Mouse (Mus musculus) spleen, postnatal 4 days (tissue): ENCODE measurements around the gene Nkx3-2.

Experiments used
- DNase-seq, 2 experiments: peaks; one replicate each; pipeline ENCODE4 v3.0.0; 2022; ENCODE audit warnings: low spot score in 2 of 2

The Nkx3-2 gene

DNA sequence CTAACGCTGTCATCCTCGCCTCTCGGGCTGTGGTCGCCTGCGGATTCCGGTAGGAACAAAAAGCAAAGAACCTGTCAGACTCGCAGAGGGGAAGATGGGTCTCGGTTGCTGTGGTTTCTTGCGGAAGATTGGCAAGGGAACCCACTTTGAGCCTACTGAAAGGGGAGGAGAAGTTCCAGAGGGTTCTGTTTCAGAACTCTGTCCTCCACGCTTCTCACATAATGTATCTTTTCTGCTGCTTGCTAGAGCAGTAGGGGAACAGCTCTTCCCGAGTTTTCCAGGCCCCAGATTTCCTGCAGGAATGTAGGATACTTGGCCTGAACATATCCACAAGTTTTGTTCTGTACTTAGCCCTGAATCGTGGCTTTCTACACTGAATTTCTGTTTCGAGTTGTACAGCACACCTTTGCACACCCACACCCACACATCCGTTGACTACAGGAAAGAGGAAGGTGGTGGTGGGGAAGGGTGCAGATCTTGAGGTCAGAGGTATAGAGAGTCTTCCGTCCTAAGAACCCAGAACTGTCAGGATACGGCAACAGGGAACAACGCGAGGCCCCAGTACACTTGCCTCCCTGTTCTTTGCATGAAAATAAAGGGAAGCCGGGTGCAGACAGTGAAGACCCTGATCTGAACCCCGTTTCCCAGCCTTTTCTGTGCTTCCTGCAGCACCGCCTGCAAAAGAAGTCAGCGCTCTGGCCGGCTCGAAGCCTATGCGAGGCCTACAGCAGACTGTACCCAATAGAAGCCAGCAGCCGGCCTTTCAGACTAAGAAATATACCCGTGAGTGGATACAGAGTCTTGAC, 2.0 kb downstream of the Nkx3-2 start:
- DNase-seq: no peak

DNA sequence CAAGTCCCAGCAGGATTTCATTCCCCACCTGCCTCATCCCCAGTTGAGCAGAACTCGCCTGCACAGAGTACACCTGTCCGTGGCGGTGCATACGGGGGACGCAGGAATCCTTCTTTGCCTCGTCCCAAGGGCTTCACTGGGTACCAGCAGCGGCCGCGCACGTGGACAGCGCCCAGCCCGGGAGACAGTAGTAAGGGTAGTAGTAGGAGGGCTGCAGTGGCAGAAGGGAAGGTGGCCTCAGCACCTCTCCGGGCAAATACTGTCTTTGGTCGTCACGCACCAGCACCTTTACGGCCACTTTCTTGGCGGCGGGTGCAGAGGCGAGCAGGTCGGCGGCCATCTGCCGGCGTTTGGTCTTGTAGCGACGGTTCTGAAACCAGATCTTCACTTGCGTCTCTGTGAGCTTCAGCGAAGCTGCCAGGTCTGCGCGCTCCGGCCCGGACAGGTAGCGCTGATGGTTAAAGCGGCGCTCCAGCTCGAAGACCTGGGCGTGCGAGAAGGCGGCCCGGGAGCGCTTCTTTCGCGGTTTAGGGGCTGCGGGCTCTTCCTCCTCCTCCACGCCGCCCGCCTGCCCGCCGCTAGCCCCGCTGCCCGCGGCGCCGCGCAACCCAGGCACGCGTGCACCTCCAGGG, 2.7 kb downstream of the Nkx3-2 start:
- no peak for DNase-seq

DNA sequence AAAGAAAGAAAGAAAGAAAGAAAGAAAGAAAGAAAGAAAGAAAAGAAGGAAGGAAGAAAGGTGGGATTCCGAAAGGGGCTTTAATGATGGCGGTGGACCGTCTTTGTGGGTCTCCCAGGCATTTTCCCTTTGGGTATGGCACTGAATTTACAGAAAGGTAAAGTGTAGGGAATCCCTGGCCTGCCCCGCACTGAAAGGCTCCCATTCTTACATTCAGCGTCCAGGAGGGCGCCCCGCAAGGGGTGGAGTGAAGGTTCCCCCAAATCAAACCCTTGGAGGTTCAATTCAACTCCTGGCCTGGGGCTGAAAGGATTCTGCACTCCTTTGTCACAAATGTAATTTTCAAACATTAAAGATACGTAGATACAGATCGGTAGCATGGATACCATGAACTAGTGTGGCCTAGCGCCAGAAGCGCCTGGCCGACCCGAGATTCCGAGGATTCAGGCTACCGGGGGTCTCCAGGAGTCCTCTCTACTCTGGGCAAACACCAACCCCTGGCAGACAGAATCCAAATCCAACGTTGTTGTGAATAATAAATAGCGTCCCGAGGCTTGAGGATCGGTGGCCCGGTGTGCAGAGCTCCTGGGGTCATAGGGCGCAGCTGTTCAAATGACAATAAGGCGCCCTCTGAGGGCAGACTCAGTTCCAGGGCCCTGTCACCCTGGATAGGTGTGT, 3.3 kb downstream of the Nkx3-2 start:
- DNase-seq: no peak

DNA sequence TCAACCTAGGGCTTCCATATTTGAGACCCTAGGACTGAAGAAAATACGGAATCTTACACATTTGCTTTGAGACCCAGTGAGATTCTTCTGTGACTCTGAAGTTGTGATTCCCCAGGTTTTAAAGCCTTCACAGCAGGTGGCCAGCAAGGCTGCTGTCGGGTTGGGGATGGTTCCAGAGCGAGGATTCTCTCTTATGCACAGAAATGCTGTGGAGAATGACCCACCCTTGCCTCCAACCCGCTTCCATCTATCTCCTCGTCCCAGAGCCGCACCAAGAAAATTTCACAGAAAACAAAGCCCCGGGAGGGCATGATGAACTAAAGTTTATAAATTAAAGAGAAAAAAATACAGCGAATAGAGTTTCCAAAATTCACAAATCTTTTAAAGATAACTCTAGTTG, 4.2 kb downstream of the Nkx3-2 start:
- no peak for DNase-seq

DNA sequence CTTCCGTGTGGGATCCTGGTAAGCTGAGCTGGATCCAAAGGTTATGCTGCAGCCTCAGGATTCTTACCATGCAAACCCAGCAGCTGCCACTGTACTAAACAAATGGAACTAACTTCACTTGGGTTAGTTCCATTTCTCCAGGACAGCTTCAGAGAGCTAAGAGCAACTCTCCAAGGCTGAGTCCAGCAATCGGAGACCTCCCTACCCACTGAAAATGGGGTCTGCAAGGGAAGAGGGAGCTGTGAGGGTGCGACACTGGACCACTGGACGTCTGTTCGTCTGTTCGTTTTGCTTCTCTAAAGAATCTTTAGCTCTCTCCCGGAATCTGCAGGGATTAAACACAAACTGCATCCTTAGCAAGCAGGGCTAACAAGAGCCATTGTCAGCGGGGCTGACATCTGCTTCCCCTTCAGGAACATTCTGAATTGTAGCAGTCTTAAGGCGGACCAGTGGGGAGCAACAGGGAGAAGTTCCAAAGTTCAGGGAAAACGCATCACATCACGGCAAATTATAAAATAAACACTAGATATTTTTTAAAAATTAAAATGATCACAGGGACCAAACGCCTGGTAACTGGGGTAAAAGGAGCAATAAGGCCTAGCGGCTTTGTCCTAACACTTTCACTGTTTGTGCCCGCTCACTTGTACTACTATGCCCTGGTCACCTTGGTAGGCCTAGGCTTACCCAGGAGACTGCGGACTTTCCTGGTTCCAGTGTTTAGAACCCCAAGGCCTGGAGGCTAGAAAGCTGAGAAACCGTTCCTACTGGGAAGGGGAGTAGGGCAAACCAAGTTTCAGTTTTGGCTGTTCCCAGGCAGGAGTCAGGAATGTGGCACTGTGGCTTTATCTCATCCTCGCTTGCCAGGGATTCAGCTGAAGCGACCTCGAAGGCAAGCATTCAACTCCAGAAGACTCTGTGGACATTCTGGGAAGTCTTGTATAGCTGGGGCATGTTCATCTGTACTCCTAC, 5.3 kb downstream of the Nkx3-2 start:
- no peak for DNase-seq

DNA sequence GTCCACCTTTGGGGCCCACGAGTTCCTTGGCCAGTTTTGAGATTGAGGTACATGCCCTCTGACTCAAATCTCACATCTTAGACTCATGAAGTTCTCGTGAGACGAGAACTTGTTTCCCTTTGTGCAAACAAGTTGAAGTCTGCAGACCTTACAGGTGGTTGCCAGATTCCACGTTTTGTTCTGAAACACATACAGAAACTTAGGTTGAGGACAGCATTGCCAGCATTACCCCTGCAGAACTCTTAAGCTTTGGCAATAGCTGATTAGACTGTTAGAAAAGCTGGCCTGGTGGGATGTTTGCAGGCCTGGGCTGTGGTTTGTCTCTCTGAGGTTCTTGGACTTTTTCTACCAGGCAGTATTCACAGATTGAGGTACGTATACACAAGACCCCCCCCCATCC, 7.0 kb downstream of the Nkx3-2 start:
- DNase-seq: no peak

DNA sequence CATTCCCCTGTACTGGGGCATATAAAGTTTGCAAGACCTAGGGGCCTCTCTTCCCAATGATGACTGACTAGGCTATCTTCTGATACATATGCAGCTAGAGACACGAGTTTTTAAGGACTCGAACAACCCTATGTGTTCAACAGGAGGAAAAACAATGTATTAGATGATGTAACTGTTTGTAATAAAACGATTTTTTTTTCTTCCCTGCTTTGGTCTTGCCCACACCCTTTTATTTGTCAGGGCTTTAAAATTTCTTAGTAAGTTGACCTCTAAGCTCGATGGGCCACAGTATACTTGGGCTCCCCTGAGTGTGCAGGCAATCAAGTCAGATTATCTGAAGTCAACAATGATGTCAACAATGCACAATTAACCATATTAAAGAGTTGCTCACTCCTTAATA, 7.9 kb downstream of the Nkx3-2 start:
- no peak for DNase-seq

DNA sequence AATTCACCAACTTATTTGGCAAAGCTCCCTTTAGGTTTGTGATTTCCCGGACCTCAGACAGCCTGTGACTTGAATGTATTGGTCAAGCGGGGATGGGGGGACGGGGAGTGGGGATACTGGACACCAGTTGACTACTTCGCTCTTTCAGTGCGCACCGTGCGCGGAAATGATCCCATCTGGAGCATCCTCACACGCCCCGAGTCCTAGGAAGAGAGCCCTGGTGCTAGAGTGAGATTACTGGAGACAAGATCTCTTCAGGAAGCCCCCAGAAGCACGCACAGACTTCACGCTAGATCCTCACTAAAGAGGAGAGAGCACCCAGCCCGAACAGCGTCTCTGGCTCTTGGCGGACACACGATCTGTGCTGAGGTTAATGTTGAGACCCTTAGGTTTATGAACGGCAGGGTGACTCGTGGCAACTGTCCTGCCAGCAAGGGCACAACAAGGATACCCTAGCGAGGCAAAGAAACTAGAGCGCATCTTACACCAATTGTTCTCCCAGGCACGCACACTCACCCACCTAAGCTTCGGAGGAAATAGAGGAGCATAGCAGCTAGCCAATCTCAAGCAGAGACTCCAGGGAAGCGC, 8.8 kb downstream of the Nkx3-2 start:
- DNase-seq: no peak

DNA sequence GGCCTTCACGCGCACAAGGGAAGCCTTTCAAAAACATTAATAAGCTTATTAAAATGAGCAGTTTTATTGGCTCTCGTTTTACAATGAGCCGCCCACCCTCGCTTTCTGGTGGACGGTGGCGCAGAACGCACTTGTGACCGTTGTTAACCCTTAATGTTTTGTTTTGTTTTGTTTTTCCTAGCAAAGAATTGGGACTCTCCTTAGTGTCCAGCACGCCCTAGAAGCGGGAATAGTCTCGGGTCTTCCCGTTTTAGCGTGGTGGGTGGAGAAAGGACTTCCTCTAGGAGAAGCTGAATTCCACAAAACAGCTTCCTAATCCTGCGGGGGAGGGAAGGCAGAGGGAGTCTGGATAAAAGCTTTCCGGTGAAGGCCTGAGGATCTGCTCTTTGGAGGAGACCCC, 9.5 kb downstream of the Nkx3-2 start:
- no peak for DNase-seq

DNA sequence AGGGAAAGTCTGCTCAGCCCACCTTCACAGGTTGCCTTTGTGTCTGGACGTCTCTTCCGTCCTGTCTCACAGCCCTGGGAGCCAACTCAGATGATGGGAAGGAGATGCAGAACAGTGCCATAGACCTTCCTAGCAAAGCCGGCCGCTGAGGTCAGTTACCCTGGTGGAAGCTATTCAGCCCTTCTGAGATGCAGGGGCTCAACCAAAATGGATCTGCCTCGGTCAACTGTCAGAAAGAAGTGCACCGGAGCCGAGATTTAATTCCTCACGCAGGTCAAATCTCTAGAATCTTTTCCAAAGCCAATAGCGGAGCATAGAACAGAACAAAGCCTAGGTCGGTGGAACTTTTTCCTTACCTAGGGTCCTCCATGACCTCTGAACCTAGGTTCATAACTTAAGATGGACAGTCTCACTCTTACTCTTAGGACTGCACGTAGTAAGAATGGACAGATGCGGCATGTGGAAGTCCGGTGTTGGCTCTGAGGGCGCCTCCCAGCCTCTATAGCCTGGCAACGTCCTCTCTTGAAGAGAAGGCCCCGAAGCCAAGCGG, 10.0 kb downstream of the Nkx3-2 start:
- DNase-seq: no peak

DNA sequence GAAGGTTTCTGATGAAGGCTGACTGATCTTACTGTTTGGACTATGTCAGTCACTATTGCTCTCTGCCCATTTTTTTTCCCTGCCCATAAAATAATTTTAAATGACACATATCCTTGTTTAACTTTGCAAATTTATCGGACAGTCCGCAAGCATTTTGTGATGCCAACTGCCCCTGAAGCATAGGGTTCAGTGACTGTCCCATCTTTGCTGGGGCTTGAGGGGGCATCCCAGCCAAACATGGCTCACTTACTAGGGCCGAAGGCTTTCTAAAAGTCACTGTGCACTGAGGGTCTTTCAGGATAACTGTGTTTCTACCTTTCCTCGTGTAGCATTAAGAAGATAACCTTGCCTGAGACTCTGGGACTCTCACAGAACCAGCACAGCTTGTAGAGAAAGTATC, 11.6 kb downstream of the Nkx3-2 start:
- no peak for DNase-seq

DNA sequence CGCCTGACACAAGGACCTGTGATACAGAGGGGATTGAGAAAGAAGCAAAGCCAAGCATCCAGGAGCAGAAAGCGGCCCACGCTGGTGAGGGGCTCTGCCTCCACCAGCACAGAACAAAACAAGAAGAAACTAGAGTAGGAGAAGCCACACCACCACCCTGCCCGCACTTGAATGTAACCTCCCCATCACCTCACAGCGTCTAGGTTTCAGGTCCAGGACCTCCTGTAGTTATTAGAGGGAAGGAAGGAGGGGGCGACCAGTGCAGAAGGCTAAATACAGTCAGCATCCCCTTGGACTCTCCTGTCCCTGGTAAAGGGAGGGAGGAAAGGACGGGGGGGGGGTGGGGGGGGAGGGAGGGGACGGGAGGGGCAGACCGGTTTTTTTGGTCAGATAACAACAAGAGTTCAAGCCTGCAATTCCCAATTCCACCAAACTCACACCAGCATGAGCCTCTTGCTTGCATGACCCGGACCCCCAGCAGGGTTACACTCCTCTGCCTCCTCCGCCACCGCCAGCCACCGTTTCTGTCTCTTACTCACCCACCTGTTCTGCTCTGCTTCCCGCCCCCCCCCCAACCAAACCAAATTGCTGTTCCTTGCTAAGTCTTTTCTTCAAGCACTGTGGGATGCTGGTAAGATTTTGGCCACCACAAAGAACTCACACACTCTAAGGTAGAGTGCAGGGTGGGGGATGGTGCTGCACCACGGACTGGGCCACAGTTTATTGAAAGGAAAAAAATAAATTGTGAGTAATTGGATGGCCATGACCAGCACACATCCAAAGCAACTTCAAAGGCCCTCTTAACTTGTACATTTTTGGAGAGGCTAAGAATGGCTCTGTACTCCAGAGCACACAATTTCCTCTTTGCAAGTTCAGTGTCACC, 19.2 kb downstream of the Nkx3-2 start:
- DNase-seq: no peak

DNA sequence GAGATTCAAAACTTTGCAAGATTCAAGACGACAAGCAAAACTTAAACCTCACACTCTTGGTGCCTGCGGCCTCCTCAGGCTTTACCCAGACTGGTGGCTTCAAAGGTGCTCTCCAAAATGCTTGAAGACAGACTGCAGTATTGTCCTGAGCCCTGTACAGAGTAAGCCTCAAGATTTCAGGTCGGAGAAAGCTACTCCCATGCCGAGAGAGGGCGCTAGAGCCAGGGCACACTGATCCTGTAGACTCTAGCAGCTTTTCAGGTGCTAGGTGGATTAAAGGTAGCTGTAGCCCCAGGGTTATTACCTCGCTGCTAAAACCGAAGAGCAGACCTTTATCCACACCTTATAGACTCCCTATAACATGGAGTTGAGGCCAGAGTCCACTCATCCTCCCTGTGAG, 20.1 kb downstream of the Nkx3-2 start:
- no peak for DNase-seq

DNA sequence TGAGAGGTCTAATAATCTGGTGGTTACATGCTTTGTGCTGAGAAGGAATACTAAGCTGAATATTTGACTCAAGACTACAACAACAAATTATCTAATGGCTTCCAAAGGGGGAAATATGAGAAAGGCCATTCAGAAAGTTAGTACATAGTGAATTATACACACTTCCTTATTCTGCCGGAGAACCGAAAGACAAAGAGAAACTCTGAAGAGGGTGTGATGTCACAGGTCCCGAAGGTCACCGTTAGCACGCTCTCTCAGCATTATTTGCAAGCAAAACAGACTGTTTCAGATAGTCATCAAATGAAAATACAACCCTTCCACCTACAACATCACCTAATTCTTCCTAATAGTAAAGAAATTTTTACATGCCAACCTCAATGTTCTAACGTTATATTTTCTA, 25.5 kb downstream of the Nkx3-2 start:
- no peak for DNase-seq

DNA sequence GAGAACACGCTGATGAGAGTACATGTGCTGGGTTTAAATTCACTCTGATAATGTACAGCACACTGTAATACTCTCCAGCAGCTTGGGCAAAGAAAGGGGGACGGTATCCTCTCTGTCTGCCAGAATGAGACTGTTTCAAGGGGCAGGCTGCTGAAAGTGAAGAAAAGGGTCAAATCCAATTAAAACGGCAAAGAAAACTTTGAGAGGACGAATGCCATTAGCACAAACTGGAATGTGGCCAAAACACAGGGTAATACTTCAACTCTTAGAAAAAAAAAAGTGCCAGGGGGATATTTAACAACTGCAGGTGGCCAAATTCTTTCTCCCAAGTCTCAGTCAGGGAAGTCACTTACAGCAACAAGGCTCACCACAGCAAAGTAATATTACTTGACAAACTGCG, 27.3 kb downstream of the Nkx3-2 start:
- DNase-seq: no peak

DNA sequence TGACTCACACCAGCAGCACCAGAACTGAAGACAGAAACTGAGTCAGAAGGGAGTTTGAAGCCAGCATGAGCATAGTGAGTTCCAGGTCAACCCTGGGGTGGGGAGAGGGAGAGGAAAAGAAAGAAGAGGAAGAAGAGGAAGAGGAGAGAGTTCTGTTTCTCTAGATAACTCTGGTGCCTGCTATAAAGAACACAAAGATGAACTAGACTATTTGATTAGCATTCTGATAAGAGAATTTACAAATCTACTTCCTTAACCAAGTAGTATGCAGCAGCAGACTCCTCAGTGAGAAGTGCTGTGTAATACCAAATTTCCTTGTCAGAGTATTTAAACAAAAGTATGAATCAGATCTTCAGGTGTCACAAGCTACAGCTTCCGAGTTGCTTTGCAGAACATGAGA, 37.3 kb downstream of the Nkx3-2 start:
- DNase-seq: no peak

DNA sequence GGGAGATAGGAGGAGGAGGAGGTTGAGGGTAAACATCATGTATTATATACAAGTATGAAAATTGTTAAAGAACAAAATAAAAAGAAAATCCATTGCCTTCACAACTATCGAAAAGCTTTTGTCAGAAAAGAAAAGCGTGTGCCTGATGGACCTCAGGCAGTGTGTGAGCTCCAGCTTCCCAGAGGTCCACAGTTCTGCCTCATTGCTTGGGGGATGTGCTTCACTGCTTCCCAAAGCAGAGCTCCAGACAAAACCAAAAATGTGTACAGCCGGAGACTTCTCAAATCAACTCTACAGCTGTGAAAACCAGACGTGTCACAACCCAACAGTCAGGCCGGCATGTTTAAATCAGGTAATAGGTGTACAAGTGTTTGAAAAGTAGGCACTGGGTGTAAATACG, 38.7 kb downstream of the Nkx3-2 start:
- no peak for DNase-seq
